Mouse (Mus musculus) spleen, postnatal 14 days (tissue): ENCODE measurements around the gene Gbp2.
"Not testable (repeated sequence)": the region's sequence is repeated elsewhere in the genome, so short reads cannot be mapped to it uniquely, and the experiment has no call there.

Source experiments
- DNase-seq, 2 experiments: peaks; one replicate each; pipeline ENCODE4 v3.0.0; 2021 to 2022; ENCODE audit warnings: low spot score in 2 of 2

Gene Gbp2

DNA sequence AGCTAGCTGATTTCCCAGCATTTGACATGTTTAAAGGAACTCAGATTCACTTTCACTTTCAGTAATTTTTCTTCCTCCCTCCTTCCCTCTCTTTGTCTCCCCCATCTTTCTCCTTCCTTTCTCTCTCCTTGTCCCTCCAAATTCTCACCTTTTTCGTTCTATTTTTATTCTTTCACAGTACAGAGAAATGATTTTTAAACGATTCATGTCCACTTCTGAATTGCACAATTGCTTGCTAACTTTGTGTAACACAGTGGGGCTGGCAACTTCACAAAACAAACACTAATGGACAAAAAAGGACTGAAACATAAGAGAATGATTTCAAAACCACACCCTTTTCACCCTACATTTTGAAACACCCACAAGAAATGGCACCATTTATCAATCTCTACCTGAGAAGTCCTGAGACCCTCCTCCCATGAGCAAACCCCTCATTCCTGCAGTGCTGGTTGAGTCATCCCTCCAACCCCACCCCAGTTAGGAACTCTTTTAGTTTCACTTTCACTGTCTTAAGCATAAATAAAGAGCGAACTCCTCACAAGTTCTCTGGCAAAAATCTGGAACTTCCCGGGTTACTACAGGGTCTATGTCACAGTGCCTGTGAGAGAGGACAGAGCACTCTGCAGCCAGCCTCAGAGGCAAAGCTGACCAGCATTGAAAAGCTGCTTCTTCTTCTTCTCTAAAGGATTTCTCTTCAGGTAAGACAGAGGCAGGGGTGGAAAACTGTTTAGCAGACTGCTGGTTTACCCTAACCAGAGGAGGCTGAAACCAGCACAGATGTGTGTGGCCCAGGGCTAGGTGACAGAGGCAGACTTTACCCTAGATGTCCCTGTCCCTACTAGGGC, at the start of gene Gbp2:
Gene Gbp2, plus strand, starts transcription at position 492 of the 845 bp plus-strand sequence.
- DNase-seq = no peak

DNA sequence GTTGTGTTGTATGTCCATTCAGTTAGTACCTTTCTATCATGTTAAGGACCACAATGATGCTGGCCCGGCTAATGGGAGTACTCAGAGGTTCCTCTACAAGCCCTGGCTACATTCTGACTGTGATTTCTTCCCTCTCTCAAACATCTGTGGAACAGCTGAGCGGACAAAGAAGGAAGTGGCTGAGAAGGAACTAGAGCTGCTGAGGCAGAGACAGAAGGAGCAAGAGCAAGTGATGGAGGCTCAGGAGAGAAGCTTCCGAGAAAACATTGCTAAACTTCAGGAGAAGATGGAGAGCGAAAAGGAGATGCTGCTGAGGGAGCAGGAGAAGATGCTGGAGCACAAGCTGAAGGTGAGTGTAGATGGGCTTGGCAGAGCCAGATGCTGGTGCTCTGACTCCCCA, 49.7 kb upstream of the Gbp2 start:
- no peak for DNase-seq

- no peak for DNase-seq
Observed at GRCm38 (mm10) chr3:142577108-142577507, 43.3 kb upstream of the Gbp2 start.

DNA sequence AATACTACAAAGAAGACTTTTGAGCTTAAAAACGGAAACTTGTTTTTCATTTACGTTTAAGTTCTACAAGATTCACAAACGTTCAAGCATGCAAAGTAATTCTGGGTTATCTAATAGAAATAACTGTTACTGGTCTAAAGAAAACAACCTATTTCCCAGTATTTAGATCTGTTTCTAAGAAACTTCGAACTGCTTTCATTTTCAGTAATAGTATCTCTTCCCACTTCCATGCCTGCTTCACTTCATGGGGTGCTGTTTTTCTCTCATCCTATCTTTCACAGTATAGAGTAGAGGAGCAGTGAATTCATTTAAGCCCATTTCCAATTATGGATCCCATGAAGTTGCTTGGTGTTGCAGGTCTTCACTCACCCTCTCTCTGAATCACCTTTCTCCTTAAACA, 42.1 kb upstream of the Gbp2 start:
- DNase-seq = no peak

DNA sequence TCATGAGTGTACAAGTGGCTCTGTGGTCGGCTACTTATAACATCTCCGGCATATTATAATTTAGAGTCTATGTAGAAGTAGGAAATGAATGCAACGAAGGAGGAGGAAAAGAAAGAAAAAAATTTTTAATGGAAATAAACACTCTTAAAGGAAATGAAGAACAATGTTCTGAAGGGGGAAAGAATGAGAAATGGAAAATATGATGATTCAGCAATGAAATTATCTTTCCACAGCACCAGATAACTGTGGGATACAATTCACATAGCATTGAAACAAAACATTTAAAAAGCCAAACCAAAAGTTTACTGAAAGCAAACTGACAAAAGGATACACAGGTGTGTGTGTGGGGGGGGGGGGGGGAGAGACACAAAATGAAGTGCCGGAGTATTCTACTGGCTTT, 37.3 kb upstream of the Gbp2 start:
- DNase-seq = no peak

DNA sequence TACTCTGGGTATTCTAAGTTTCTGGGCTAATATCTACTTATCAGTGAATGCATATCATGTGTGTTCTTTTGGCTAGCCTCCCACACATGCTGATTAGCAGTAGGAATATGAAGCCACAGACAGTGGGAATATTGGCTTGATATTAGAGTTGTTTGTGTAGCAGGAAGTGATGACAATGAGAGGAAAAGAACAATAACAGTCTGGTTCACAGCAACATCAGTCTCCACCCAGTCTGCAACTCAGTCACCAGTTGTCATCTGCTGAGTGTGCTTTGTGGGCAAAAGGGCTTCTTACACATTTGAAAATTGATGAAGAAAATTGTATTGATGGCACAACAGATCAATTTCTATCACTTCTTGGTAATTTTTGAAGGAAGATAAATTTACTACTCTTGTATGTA, 33.0 kb upstream of the Gbp2 start:
- DNase-seq = no peak

DNA sequence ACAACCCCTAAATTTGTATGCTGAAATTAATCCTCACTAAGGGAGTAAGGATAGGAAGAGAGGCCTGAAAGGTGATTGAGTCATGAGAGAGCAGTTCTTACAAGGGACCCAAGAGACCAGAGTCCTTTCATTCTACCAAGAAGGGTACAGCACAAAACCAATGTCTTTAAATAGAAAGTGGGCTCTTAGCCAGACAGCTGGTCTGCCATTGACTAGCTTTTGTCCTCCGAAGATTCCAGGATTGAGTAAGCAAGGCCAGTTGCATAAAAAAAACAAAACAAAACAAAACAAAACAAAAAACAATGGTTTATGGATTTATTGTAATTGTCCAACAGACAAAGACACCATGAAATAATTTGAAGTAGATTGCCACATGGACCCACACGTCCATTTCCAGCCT, 31.5 kb upstream of the Gbp2 start:
- no peak for DNase-seq

DNA sequence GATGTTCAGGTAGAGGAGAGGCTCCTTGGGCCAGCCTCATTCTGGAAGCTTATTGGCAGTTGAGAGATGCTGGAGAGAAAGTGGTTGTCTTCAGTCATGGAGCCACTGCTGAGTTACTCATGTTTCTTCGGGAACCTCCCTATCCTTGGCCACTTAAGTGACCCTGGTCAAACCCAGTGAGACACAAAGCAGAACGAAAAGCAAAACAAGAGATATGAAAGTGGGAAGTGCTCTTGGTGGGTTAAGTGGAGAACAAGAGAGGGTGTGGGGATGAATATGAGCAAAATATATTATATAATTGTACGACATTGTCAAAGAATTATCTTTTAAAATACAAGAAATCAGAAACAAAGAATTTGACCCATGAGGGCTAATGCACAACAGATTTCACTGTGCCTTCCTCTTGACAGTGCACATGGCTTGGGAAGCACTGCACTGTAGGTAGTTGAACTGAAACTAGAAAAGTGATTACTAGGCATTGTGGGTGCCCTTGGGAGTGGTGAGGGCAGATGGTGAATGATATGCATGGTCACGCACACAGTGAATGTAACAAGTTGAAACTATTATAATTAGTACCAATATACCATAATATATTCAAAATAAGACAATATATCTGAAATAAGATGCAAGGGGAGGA, 29.9 kb upstream of the Gbp2 start:
- DNase-seq = no peak

- no peak for DNase-seq
Observed at GRCm38 (mm10) chr3:142594547-142594946, 25.9 kb upstream of the Gbp2 start, which contains the start of gene Gbp2b. Gbp2b (plus strand) TSS chr3:142594847.

DNA sequence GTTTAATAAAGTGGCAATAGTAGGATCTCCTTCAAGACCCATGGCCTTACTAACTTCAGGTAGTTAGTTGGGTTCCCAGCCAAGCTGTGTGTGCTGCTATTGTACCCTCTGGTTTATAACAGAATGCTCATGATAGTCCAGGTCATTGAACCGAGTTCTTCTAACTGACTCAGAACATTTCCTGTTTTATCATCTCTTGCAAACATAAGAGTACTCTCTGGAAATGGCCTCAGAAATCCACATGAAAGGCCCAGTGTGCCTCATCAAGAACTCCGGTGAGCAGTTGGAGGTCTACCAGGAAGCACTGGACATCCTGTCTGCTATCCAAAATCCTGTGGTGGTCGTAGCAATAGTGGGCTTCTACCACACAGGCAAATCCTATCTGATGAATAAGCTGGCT, 22.5 kb upstream of the Gbp2 start:
- no peak for DNase-seq

GRCm38 (mm10) chr3:142601675-142602074, 18.7 kb upstream of the Gbp2 start:
- no peak for DNase-seq

- DNase-seq = no peak
Observed at GRCm38 (mm10) chr3:142618658-142619057, 1.7 kb upstream of the Gbp2 start.

GRCm38 (mm10) chr3:142619606-142620005, 796 bp upstream of the Gbp2 start:
- DNase-seq = no peak

GRCm38 (mm10) chr3:142620956-142621562, 657 bp downstream of the Gbp2 start:
- no peak for DNase-seq

DNA sequence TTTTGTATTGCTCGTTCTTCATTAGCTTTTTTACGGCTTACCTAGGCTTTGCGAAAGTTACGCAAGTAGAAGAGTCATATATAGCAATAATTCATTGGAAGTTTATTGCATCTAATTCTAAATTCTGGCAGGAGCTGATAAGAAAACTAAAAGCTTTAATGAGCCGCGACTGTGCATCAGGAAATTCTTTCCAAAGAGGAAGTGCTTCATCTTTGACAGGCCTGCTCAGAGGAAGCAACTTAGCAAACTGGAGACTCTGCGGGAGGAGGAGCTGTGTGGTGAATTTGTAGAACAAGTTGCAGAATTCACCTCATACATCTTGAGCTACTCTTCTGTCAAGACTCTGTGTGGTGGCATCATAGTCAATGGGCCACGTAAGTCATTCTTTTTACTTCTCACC, 10.0 kb downstream of the Gbp2 start:
- DNase-seq = no peak

GRCm38 (mm10) chr3:142640201-142640600, 19.8 kb downstream of the Gbp2 start:
- DNase-seq = peak in 1 of 2 experiments; percentile 49

GRCm38 (mm10) chr3:142645949-142646348, 25.5 kb downstream of the Gbp2 start:
- peak in 1 of 2 experiments; percentile 47 for DNase-seq

- DNase-seq = not testable (repeated sequence)
Observed at GRCm38 (mm10) chr3:142647836-142648235, 27.4 kb downstream of the Gbp2 start.

- DNase-seq = no peak
Observed at GRCm38 (mm10) chr3:142650205-142650604, 29.8 kb downstream of the Gbp2 start.

DNA sequence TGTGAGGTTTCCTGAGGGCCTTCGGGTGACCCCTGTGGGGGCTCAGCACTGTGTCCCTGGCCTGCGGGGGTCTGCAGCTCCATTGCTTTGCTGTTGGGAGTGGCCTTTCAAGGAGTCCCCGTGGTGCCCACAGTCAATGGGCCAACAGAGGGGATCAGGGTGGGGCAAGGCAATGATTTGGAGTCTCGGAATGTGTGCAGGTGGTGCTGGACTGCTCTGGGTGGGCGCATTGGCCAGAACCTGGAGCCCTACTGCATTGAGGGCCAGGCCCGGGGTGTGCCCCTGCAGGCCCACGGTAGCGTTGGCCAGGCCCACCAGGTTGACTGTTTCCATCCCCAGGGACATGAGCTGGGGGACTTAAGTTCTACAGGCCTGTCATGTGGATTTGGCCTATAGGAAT, 44.3 kb downstream of the Gbp2 start:
- DNase-seq = no peak

DNA sequence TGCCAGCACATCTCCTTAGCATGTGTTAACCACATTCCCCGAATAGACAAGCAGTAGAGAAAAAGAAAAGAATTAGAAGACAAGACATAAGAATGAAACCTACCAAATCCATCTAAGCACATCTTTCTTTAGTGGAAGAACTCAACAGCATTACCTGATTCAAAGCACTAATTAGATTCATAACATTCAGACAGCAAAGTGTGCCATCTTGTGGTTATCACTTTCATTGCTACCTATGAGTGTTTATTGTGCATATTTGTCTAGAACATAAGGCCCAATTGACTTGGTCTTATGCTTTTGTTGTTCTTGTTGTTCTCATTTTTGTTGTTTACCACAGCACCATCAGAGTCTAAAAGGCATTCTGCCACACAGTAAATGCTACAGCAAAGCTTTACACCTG, 54.2 kb downstream of the Gbp2 start:
- no peak for DNase-seq
